Mouse (Mus musculus): ENCODE measurements around the gene Coq3.

- no peak for TF ChIP-seq CTCF (IDR thresholded peaks at IDR 0.05; ENCODE audit: borderline replicate concordance, insufficient read depth, low read length)
- no peak for TF ChIP-seq POLR2A (IDR thresholded peaks at IDR 0.05; ENCODE audit: low read depth, low read length)
These were observed 72.8 kb downstream of the Coq3 start for GRCm38 (mm10) chr4:21952255-21952654.
